Mouse (Mus musculus) gastrocnemius, postnatal 14 days (tissue): Measurements from ENCODE around the gene Zfhx2. TPM values are rescaled to one million over a fixed set of nuclear protein-coding genes. Genes with fewer than 3 reads are reported as not detected.
A peak's percentile ranks its signal among the peaks of the same experiment; 100 is the strongest.

Experiments used
- DNase-seq: peaks from one replicate; pipeline ENCODE4 v3.0.0; 2021; ENCODE audit warnings: mixed read lengths
- intact Hi-C: fragments of 180-260 bp; cut with DNase I; formaldehyde crosslinking; loops from one replicate; pipeline ENCODE4 v1.15.1; 2025; ENCODE audit warnings: low total_unique reads
- total RNA-seq, 2 experiments: library from RNA; stranded (reverse); gene quantifications; 2 replicates each; pipeline ENCODE4 v1.2.3; 2021

The Zfhx2 gene
- total RNA-seq, 2 experiments from 2014 or later: 2.6 to 3.1 TPM

DNA sequence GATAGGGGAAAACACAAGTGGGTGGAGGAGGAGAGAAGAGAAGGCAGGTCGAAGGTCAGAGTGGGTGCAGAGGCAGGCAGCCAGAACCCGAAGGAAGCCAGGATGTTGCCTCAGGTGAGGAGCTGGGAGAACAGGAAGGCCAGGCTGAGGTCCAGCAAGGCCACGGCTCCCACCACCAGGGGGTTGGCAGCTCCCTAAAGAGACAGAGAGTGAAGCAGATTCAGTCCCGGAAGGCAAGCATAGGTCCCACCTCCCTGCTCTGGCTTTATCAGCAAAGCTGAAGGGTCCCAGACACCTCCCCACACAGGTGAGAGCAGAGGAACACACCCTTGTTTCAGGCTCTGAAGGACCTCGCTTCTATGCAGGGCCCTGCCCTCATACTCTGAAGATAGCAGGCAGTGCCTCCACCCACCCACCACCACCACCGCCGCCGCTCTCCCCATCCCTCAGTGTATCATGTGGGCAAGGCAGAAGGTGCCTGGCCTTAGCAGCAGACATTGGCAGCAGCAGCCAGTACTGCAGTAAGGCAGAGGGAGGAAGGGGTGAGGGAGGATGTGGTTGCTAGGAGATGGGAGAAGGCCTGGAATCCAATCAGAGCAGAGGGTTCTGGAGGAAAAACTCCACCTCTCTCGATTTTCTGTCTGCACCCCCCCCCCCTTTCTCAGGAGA is 16.2 kb upstream of the Zfhx2 start:
- no peak for DNase-seq
- intact Hi-C loops: no loop called here

GRCm38 (mm10) chr14:55106990-55107389 is 14.9 kb upstream of the Zfhx2 start:
- intact Hi-C loops: no loop called here
- no peak for DNase-seq

DNA sequence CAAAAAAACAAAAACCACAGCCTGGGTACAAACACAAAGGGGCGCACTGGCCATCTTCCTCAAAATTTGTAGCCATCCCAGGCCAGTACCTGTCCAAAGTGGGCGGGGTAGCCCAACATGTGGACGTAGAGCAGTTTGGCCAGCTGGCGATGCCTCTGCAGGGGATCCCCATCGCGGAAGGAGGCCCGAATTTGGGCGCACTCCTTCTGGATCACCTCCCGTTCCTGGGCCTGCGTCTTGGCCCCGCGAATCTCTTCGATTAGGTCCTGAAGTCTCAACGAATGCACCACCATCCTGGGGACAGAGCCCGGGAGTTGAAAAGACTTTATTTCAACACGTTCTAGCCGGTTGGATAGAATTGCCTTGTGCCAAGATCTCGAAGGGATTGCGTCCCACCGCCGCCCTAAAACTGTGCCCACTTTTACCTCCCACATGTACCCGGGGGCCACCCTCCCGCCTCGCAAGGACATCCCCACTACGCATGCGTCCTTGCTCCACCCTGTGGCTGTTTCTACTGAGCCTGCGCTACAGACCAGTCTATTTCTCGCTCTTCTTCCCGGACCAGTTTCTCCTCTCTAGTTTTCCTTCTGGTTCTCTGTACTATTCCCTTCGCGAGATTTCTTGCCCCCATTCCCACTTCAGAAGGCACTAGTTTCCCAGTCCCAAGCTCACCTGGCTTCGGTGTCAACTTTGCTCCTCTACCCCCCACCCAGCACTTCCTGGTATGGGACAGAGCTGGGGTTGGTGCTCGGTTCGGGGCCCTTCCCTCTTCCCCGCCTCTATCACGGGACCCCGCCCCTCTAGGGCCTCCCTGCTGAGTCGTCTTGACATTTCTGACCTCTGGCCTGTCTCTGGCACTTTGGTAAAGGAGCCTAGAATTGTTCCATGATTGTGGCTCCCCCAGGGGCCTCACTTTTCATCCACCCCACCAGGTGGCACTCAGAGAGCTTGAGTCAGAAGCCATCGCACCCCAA is 14.0 kb upstream of the Zfhx2 start, which contains the start of gene Ap1g2:
Gene Ap1g2, minus strand, starts transcription at position 758 of the 974 bp plus-strand sequence.
- intact Hi-C loops: no loop called here

GRCm38 (mm10) chr14:55105386-55105785 is 13.3 kb upstream of the Zfhx2 start:
- no peak for DNase-seq
- intact Hi-C loops: no loop called here

More for the DNA sequence above, 14.0 kb upstream of the Zfhx2 start, which contains the start of gene Ap1g2:
- peak; percentile 82 for DNase-seq

- no peak for DNase-seq
- intact Hi-C loops: loop anchor here (5.0 kb wide), 1 partner anchor 77 kb away; no protein-coding TSS in a partner anchor
These were observed 12.2 kb upstream of the Zfhx2 start for GRCm38 (mm10) chr14:55104365-55104764.

DNA sequence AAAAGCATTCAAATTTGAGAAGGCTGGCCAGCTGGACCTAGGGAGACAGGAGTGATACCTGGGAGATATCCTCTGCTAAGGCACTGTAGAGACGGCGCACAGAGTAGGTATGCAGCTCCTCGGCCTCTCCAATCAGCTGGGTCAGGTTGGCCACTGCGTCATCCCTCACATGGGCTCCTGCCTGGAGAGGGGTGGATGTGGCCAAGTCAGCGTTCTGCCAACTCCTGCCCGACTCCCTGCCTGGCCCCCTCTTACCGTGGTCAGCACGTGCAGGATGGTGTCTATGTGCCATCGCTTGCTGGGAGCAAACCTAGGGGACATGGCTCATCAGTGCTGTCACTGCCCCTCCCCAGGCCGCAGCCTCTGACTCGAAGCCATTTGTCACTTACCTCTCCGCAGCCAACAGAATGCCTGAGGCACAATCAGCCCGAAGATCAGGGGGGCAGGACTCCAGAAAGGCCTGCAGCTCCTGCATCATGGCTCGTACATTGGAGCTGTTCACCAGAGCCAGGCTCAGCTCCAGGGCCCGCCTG is 10.2 kb upstream of the Zfhx2 start:
- no peak for DNase-seq
- intact Hi-C loops: loop anchor here (5.0 kb wide), 1 partner anchor 75 kb away; no protein-coding TSS in a partner anchor

DNA sequence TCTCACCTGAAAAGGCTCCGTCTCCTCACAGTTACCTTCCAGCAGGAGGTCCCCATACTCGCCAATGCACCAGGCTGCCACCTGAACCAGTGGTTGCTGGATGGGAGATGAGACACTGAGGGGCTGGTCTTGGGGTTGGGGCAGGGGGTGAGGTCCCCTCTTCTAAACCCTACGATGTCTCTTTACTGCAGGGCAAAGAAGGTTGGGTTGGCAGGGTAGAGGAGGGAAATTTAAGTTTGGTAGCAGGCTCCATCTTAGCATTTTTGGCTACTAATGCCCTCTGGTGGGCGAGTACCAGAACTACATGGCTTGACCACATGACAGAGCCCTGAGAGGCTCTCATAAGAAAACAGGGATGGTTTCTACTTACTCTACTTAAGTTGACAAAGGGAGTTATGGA is 9.5 kb upstream of the Zfhx2 start:
- intact Hi-C loops: loop anchor here (5.0 kb wide), 1 partner anchor 74 kb away; no protein-coding TSS in a partner anchor
- DNase-seq: peak; percentile 39

GRCm38 (mm10) chr14:55098067-55098466 is 5.9 kb upstream of the Zfhx2 start:
- intact Hi-C loops: no loop called here
- no peak for DNase-seq

GRCm38 (mm10) chr14:55097646-55098045 is 5.5 kb upstream of the Zfhx2 start:
- DNase-seq: no peak
- intact Hi-C loops: no loop called here

DNA sequence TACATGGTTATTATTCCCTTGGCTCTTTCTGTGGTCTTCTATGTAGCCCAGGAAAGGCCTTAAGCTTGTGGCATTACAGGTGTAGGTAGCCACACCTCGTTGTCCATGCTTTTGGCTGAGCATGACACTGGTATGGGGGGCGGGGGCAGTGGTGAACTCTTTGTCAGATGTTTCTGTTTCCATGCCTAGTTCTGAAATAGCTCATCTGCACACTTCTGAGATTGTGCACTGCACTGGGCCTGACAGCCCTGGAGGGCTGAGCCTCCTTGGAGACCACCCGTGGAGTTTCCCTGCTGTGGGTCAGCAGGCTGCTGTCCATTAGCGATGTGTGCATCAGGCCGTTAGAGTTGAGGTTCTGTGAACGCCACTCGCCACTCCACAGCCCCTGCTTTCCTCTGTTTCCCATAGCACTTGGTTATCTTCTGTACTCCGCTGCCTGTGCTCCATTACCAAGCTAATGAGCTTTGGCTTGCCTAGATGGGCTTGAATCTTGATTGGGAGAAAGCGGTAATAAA is 4.5 kb upstream of the Zfhx2 start:
- no peak for DNase-seq
- intact Hi-C loops: no loop called here

GRCm38 (mm10) chr14:55095671-55096070 is 3.5 kb upstream of the Zfhx2 start:
- DNase-seq: no peak
- intact Hi-C loops: no loop called here

GRCm38 (mm10) chr14:55095263-55095662 is 3.1 kb upstream of the Zfhx2 start:
- no peak for DNase-seq
- intact Hi-C loops: no loop called here

- intact Hi-C loops: no loop called here
These were observed 2.6 kb upstream of the Zfhx2 start, which contains the start of gene Thtpa for GRCm38 (mm10) chr14:55094704-55095231. Gene Thtpa (plus strand): TSS chr14:55094784.

DNA sequence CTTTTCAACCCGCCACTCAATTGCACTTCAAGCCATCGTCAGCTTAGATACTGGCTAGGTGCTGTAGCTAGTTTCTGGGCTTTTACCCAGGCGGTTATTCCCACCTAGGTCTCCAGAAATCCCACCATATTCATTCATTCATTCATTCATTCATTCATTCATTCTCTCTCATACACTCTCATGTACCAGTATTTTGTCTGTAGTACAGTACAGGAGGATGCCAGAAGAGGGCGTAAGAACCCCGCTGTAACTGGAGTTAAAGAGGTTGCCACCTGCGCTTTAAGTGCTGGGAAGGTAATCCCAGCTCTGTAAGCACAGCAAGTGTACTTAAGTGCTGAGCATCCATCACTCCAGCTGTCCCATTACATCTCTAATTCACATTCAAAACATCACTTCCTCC is 1.8 kb upstream of the Zfhx2 start:
- intact Hi-C loops: no loop called here
- no peak for DNase-seq

More at GRCm38 (mm10) chr14:55094704-55095231, 2.6 kb upstream of the Zfhx2 start, which contains the start of gene Thtpa:
- peak; percentile 78 for DNase-seq

DNA sequence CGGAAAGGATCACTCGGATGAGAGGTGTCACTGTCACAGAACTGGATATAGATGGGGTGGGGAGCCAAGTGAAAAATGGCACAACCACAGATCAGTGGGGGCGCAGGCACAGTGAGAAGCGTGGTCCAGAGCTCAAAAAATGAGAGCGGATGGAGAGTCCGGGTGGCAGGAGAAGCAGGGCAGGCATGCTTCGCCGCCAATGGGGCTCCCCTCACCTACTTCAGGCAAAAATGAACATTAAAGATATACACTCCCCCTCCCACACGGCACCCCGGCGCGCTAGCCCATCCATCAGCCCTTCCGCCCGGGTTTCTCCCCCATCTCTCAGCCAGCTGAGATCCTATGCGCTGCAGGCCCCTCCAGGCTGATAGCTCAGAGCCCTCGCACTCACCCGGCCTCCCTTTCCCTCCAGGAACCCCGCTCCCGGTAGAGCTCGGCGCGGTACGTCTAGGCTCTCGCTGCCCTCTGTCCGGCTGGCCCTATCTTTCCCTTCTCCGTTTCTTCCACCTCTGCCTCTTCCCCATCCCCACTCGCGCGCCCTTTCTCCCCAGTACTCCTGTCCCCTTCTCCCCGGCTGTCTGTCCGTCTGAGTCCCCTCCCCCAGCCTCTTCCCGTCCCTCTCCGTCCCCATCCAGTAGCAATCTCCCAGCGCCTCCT is 787 bp downstream of the Zfhx2 start:
- intact Hi-C loops: no loop called here
- DNase-seq: no peak

- no peak for DNase-seq
- intact Hi-C loops: no loop called here
These were observed 2.8 kb downstream of the Zfhx2 start for GRCm38 (mm10) chr14:55089199-55089947.

DNA sequence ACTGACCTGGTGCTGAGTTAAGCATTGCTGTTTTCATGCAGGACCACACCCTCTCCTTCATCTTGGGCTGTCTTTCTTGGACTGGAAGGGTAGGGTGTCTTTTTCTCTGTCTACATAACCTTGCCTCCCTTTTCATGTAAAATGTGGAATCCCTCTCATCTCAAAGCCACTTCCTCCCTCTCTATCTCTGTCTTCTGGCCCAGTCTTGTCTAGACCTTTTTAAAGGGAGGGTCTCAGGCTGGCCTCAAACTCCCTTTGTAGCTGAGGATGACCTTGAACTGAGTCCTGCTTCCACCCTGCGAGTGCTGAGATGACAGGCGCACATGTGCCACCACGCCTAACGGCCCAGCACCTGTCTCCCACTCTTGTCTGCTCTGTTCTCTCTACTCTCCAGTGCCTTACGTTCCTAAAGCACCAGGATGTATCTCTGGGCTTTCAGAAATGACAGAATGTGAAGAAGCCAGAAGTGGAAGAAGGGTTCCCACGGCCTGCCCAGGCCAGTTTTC is 6.1 kb downstream of the Zfhx2 start:
- DNase-seq: no peak
- intact Hi-C loops: no loop called here
